Mouse (Mus musculus) olfactory bulb, adult 2 months (tissue): ENCODE results near the gene Ywhaq.

Experiments
- CTCF ChIP-seq: fragments of 200-500 bp; IDR thresholded peaks from 2 replicates; pipeline ENCODE4 v1.5.1; 2012; ENCODE audit warnings: low read depth, mild to moderate bottlenecking, low read length, moderate library complexity; ENCODE audit not compliant: insufficient read depth
- POLR2A ChIP-seq: fragments of 200-500 bp; IDR thresholded peaks from 2 replicates; pipeline ENCODE4 v1.6.1; 2012; ENCODE audit warnings: mild to moderate bottlenecking, low read depth, low read length, moderate library complexity; ENCODE audit not compliant: insufficient read depth

GRCm38 (mm10) chr12:21369087-21369410 is 48.4 kb downstream of the Ywhaq start:
- TF ChIP-seq POLR2A (no peak), CTCF (no peak)
